Mouse (Mus musculus) embryonic facial prominence, embryonic 14.5 days (tissue): ENCODE data around the gene Prm2. TPM values are rescaled to one million over a fixed set of nuclear protein-coding genes. Genes with fewer than 3 reads are reported as not detected.

Experiments used
- ATAC-seq: fragments of 200-750 bp; cut with Nextera tagmentation; 2 replicates; pipeline ENCODE4 v1.8.0; 2017; ENCODE audit warnings: low read depth, moderate number of reproducible peaks, moderate TSS enrichment
- DNase-seq: peaks from one replicate; pipeline ENCODE4 v3.0.0-alpha.2; 2015; ENCODE audit warnings: low spot score
- H3K27ac ChIP-seq: fragments of 300-500 bp; sonication (generic); replicated peaks from 2 replicates; pipeline ENCODE4 v1.5.1; 2014; ENCODE audit warnings: low read depth, mild to moderate bottlenecking, low read length, moderate library complexity
- H3K27me3 ChIP-seq: fragments of 300-500 bp; sonication (generic); replicated peaks from 2 replicates; pipeline ENCODE4 v1.6.1; 2014; ENCODE audit warnings: low read length; ENCODE audit not compliant: control insufficient read depth, insufficient read depth
- H3K36me3 ChIP-seq: fragments of 300-500 bp; sonication (generic); 2 replicates; pipeline ENCODE4 v1.6.1; 2014; ENCODE audit warnings: low read length, mixed read lengths; ENCODE audit not compliant: control insufficient read depth, insufficient read depth
- H3K4me1 ChIP-seq: fragments of 300-500 bp; sonication (generic); 2 replicates; pipeline ENCODE4 v1.6.1; 2014; ENCODE audit warnings: antibody characterized with exemption, low read length; ENCODE audit not compliant: control insufficient read depth, insufficient read depth
- H3K4me2 ChIP-seq: fragments of 300-500 bp; sonication (generic); 2 replicates; pipeline ENCODE4 v1.6.1; 2014; ENCODE audit warnings: low read depth, mild to moderate bottlenecking, low read length, moderate library complexity, mixed read lengths
- H3K4me3 ChIP-seq: fragments of 300-500 bp; sonication (generic); 2 replicates; pipeline ENCODE4 v1.5.1; 2014; ENCODE audit warnings: low read depth, mild to moderate bottlenecking, low read length
- H3K9ac ChIP-seq: fragments of 300-500 bp; sonication (generic); 2 replicates; pipeline ENCODE4 v1.6.1; 2014; ENCODE audit warnings: low read depth, mild to moderate bottlenecking, low read length, moderate library complexity, mixed read lengths
- H3K9me3 ChIP-seq: fragments of 300-500 bp; sonication (generic); 2 replicates; pipeline ENCODE4 v1.6.1; 2016; ENCODE audit warnings: low read length; ENCODE audit not compliant: control insufficient read depth
- WGBS: fragments of 180-500 bp; shearing (Covaris S2); extraction: QIAGEN DNeasy Blood & Tissue Kit; methylation state at CpG from one replicate; pipeline ENCODE4 v1.1.7; 2014; 5-methylcytosine and 5-hydroxymethylcytosine counted together
- polyA plus RNA-seq: library from polyadenylated mRNA; unstranded; fragments of >200 nt; fragmentation: Nextera tagmentation; extraction: Ambion mirVana; gene quantifications from 2 replicates; pipeline ENCODE4 v1.2.1, GENCODE M21; 2014

The Prm2 gene
- polyA plus RNA-seq, 1 experiment from 2014 or later = not detected

DNA sequence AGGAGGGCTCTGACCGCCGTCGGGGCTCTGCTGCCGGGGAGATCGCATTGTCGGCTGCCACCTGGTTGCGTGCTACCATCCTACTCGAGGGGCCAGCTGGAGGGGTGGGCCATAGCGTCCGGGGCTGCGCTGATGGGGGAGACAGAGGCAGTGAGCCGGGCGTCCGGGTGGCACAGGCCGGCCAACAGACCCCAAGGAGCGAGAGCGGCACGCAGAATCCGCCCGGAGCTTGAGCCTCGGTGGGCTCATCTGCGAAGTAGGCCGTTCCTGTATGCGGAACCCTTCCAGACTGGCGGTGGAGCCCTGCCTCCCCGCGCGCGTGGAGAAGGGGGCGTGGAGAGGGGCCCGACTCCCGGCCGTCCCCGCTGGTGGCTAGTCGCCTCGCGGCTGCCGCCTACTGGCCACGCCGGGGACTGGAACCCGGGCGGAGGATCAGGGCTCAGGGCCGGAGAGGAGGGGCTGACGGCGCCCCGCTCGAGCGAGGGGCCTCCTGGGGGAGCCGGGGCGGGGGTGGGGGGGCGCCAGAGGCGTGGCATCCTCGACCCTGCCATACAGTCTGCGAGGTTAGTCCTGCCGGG is 11.1 kb downstream of the Prm2 start:
- WGBS = 0% methylated on average over 10 of the region's 55 CpGs
- ATAC-seq = peak; percentile 83
- H3K4me1 ChIP-seq = peaks cover 39% of the 10 kb centered on the region

DNA sequence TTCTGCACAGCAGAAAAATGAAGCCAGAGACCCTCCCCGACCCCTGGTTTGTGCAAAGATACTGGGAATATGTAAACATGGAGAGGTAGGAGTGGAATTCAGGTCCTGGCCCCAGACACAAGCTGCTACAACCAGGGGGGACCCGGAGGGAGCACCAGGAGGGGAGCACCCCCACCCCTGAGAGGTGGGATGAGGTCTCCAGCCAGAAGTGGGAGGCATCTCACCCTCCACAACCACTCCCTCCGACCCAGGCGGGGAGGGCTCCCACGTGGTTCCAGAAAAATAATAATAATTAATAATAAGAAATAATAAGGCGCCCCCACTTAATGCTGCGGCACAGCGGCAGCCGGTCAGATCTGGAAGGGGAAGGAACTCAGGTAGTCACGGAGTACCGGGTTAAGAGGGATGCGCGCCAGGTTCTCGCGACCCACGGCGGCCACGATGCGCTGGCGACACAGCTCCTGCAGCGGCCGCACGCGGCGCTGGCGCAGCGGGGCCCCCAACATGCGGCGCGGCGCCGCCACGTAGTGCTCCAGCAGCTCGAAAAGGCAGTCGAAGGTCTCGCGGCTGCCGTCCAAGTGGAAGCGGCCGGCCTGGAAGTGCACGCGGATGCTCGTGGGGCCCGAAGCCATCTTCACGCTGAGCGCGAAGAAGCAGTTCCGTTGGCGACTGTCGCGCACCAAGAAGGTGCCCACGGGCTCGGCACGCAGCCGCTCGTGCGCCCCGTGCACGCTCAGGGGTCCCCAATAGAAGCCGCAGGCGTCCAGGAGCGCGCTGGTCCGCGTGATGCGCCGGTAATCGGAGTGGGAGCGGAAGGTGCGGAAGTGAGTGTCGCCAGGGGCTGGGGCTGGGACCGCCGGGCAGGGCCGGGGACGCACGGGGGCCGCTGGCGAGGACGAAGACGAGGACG is 11.8 kb downstream of the Prm2 start:
- peak overlapping the region; percentile 98 for H3K27ac ChIP-seq
- DNase-seq = peak; percentile 72
- ATAC-seq = peak; percentile 0; the same call in 1 of the 2 replicates
- peaks cover 39% of the 10 kb centered on the region for H3K4me1 ChIP-seq
- peak overlapping the region; percentile 80 for H3K4me3 ChIP-seq
- 3% methylated on average over 54 of the region's 81 CpGs for WGBS
- H3K27me3 ChIP-seq = no peaks in the 10 kb centered on the region
- H3K36me3 ChIP-seq = no peaks in the 10 kb centered on the region
- H3K4me2 ChIP-seq = peak overlapping the region; percentile 91
- H3K9me3 ChIP-seq = no peaks in the 10 kb centered on the region
- H3K9ac ChIP-seq = peak overlapping the region; percentile 83

More for the DNA sequence above, 11.1 kb downstream of the Prm2 start:
- Histone ChIP-seq H3K9ac (peak overlapping the region; percentile 83), H3K36me3 (no peaks in the 10 kb centered on the region), H3K9me3 (no peaks in the 10 kb centered on the region), H3K27me3 (no peaks in the 10 kb centered on the region), H3K27ac (peak overlapping the region; percentile 98), H3K4me3 (peak overlapping the region; percentile 80), H3K4me2 (peak overlapping the region; percentile 91)
- DNase-seq = peak; percentile 93

DNA sequence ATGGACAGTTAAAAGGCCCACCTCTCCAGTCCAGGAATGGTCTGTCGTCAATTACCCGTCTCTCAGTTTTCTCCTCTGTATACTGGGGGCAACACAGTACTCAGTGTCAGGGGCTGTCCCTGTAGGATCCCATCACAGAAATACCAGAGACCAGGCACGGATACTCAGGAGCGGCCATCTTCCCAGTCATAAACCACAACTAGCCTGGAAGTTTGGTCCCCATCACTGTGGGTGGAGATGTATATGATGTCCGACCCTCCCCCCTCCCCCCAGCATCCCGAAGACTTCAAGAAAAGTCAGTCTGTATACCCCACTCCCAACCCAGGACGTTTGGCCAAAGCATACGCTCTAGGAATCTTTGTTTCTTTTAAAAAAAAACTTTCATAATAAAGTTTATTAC is 12.5 kb downstream of the Prm2 start:
- Histone ChIP-seq H3K36me3 (no peaks in the 10 kb centered on the region), H3K4me2 (peak overlapping the region; percentile 91), H3K27ac (peak overlapping the region; percentile 74; the same call in 1 of the 2 replicates), H3K4me3 (peak overlapping the region; percentile 80), H3K4me1 (peaks cover 39% of the 10 kb centered on the region), H3K27me3 (no peaks in the 10 kb centered on the region), H3K9me3 (no peaks in the 10 kb centered on the region), H3K9ac (peak overlapping the region; percentile 83)
- WGBS = 52% methylated on average over 8 of the region's 8 CpGs
- ATAC-seq = no peak
- no peak for DNase-seq

DNA sequence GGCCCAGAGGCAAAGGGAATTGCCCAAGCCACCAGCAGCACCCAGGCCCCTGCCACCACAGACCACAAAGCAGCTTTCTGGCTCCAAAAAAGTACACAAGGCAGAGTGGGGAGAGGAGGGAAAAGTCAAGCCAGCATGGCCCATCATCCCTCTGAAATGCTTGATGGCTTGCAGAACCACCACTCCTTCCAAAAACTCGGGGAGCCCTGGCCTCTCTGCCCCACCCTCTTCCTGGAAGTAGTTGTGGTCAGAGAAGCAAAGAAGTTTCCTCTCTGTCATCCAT is 12.8 kb downstream of the Prm2 start:
- peak overlapping the region; percentile 83 for H3K9ac ChIP-seq
- H3K27me3 ChIP-seq = no peaks in the 10 kb centered on the region
- no peaks in the 10 kb centered on the region for H3K9me3 ChIP-seq
- H3K4me3 ChIP-seq = peak overlapping the region; percentile 80
- ATAC-seq (no peak), DNase-seq (no peak)
- H3K36me3 ChIP-seq = no peaks in the 10 kb centered on the region
- peak overlapping the region; percentile 91 for H3K4me2 ChIP-seq
- 29% methylated on average over 1 of the region's 1 CpGs for WGBS
- peaks cover 39% of the 10 kb centered on the region for H3K4me1 ChIP-seq
- H3K27ac ChIP-seq = peak overlapping the region; percentile 74; the same call in 1 of the 2 replicates

DNA sequence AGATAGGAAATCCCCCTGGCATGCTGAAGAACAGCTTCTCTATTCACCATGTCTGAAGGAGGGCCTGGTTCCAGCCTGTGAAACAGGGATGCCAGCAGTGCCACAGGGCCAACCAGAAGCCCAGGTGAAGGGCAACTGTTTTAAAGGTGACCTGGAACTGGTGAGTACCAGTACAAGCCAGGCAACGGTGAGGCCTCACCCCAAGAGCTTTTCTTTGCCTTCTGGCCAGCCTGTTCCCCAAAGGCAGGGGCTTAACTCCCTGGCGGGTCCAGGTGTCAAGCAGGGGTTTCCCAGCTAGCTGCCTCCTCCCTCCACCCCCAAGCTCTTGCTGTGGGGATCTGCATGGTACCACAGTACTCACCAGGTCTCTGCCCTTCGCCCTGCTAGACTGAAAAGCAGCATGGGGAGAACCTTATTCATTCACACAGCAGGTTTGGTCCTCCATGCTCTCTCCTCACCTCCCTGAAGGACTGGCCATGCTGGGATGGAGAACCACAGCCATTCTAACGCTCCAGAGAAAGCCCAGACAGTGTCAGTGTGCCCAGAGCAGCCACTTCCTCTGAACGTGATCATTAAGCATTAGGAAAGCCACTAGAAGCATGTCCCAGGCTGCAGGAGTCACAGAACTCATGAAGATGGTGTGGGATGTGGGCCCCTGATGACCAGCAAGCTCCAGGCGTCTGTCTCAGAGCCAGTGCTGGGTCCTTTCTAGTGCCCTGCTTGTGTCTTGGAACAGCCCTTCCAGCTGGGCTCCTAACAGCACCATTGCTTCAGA is 13.4 kb downstream of the Prm2 start:
- Histone ChIP-seq H3K27me3 (no peaks in the 10 kb centered on the region), H3K9ac (peak overlapping the region; percentile 83), H3K4me3 (peak overlapping the region; percentile 80), H3K27ac (peak overlapping the region; percentile 74; the same call in 1 of the 2 replicates), H3K4me2 (peak overlapping the region; percentile 91), H3K9me3 (no peaks in the 10 kb centered on the region), H3K4me1 (peaks cover 39% of the 10 kb centered on the region), H3K36me3 (no peaks in the 10 kb centered on the region)
- DNase-seq (no peak), ATAC-seq (no peak)
- WGBS = 40% methylated on average over 6 of the region's 6 CpGs

DNA sequence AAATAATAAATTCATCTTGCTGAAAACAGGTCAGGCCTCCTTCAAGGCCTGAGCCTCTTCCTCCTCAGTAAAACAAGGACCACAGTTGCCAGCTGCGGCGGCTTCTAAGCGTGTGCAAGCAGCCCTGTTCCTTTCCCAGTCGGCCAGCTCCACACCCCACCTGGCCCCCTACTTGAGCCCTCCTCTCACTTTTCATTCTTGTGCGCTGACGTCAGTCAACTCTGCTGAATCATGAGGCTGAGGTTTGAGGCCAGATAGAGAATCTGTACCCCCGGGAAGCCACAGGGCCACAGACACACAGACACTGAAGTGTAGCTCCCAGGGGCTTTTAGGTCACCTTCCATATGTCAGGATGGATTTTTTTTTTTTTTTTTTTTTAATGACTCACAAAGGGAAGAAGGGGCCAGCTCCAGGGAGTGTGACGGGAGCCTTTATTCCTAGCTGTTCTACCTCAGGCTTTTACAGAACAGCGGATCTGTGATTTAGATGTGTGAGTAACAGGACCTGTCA is 14.0 kb downstream of the Prm2 start:
- Histone ChIP-seq H3K27me3 (no peaks in the 10 kb centered on the region), H3K36me3 (no peaks in the 10 kb centered on the region), H3K4me3 (no peak overlapping the region), H3K9me3 (no peaks in the 10 kb centered on the region), H3K4me2 (peak overlapping the region; percentile 91), H3K27ac (peak overlapping the region; percentile 74), H3K4me1 (peaks cover 39% of the 10 kb centered on the region), H3K9ac (peak overlapping the region; percentile 83; the same call in 1 of the 2 replicates)
- WGBS = 21% methylated on average over 9 of the region's 9 CpGs
- peak; percentile 83 for DNase-seq
- no peak for ATAC-seq

DNA sequence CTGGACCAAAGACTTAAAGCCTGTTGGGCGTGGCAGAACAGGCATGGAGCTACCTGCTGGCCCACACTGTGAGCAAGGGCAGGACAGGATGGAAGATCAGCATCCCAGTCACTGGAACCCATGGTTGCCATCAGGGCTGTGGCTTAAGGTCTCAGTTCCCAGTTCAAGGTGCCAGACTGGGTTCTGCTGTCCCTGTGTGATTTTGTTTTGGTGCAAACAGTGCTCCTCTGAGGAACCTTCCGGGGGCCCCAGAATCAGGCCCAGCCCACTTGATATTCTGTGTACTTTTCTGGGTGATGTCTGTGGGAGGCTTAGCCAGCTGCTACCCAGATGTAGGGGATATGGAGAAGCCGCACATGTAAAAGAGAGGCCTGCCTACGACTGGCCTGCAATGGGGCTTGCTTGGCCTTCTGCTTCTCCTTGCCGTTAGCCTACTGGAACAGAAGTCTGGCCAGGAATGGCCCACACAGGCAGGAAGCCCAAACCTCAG is 15.3 kb downstream of the Prm2 start:
- Histone ChIP-seq H3K4me1 (peaks cover 36% of the 10 kb centered on the region), H3K4me3 (no peak overlapping the region), H3K27ac (peak overlapping the region; percentile 74), H3K27me3 (no peaks in the 10 kb centered on the region), H3K36me3 (no peaks in the 10 kb centered on the region), H3K4me2 (no peak overlapping the region), H3K9me3 (no peaks in the 10 kb centered on the region), H3K9ac (no peak overlapping the region)
- DNase-seq (peak; percentile 47), ATAC-seq (no peak)
- WGBS = 38% methylated on average over 5 of the region's 5 CpGs

DNA sequence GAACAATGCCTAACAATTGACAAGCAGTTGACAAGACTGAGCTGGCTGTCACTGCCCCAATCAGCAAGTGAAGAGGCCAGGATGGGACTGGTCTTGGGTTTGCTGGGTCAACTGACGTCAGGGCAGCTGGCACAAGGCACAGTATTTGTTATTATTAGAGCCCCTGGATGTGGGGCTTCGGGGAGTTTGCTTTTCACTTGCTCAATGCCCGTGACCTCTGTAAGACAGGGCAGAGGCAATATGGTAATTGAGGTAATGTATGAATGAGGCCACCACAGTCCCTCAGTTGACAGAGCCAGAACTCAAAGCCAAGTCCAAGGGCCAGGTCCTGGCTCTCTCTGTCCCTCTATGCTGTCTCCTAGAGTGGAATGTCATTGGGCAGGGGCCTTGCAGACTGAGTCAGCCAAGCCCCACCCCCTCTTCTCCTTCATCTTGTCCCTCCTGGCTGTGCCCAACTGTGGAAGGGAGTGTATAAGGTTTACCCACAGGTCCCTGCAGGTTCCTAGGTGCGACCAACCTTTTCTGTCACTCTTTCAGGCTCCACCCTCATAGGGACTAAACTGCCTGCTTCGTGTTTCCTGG is 18.3 kb downstream of the Prm2 start:
- no peaks in the 10 kb centered on the region for H3K36me3 ChIP-seq
- DNase-seq (no peak), ATAC-seq (no peak)
- no peak overlapping the region for H3K27ac ChIP-seq
- peaks cover 23% of the 10 kb centered on the region for H3K4me1 ChIP-seq
- 65% methylated on average over 5 of the region's 5 CpGs for WGBS
- no peak overlapping the region for H3K4me2 ChIP-seq
- H3K4me3 ChIP-seq = no peak overlapping the region
- no peak overlapping the region for H3K9ac ChIP-seq
- H3K27me3 ChIP-seq = no peaks in the 10 kb centered on the region
- H3K9me3 ChIP-seq = no peaks in the 10 kb centered on the region
